Mouse (Mus musculus) megakaryocyte-erythroid progenitor cell, adult 5-6 weeks (primary cell): ENCODE measurements at regions not wholly inside any gene's neighbourhood (a gene's known extent, or its start where the extent isn't known, plus 50 kb on each side); places are given as distances from the start of the nearest gene placed in this dataset.

Experiments used
- ATAC-seq: replicated peaks from 2 replicates; pipeline ENCODE4 v1.8.0; 2016; ENCODE audit warnings: mild to moderate bottlenecking, inconsistent platforms; ENCODE audit not compliant: severe bottlenecking, poor library complexity, low FRiP score, low TSS enrichment

DNA sequence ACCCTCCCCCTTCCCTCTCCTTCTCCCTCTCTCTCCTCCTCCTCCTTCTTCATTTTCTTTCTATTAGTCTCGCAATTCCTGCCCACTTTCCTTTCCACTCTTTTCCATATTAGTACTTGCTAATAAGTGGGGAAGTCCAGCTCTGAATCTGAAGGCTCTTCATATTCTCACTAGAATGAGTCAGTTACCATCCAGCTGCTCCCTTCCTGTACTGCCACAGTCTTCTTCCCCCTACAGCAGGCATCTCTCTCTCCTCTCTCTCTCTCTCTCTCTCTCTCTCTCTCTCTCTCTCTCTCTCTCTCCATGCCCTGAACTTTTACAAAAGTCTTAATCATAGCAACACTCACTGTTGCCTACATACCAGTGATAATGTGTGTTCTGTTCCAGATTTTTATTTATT is 226.6 kb upstream of the Pter start:
- ATAC-seq: no peak

- no peak for ATAC-seq
Measured at GRCm38 (mm10) chr2:12699331-12699730, 224.5 kb upstream of the Pter start.

GRCm38 (mm10) chr2:12707514-12707913 is 216.3 kb upstream of the Pter start:
- no peak for ATAC-seq

DNA sequence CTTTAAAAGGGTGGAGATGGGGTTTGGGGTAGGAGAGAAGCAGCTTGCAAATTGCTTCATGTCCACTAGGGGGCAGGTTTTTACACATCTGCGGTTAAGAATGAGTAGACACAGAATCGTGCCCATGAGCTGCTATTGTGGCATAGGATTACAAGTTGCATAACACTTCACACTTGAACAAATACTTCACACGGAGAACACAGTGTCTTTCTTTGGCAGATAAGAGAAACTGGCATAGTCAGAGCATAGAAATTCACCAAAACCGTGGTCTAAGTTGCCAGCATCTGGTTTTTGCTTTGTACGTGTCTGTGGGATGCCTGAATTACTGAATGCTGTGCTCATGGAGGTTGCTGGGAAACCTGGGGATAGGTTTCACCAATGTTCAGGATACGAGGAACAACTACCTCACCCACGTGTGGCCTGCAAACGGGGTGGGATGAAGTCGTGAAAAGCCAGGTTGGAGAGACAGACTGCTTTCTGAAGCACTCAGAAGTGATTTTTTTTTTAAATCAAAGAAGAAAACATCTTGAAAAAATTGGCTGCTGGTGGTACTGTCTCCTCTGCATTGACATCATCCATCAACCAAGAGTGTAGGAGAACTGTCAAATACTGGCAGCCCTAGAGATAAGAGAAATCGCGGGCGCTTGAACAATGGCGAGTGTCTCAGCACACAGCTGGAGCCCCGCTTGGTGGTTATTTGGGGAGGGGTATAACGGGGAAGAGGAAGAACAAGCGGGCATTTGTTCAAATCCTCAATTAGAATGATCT is 214.5 kb upstream of the Pter start:
- ATAC-seq: peak; percentile 57; the same call in 1 of the 2 replicates

GRCm38 (mm10) chr2:12709924-12710240 is 214.0 kb upstream of the Pter start:
- no peak for ATAC-seq

DNA sequence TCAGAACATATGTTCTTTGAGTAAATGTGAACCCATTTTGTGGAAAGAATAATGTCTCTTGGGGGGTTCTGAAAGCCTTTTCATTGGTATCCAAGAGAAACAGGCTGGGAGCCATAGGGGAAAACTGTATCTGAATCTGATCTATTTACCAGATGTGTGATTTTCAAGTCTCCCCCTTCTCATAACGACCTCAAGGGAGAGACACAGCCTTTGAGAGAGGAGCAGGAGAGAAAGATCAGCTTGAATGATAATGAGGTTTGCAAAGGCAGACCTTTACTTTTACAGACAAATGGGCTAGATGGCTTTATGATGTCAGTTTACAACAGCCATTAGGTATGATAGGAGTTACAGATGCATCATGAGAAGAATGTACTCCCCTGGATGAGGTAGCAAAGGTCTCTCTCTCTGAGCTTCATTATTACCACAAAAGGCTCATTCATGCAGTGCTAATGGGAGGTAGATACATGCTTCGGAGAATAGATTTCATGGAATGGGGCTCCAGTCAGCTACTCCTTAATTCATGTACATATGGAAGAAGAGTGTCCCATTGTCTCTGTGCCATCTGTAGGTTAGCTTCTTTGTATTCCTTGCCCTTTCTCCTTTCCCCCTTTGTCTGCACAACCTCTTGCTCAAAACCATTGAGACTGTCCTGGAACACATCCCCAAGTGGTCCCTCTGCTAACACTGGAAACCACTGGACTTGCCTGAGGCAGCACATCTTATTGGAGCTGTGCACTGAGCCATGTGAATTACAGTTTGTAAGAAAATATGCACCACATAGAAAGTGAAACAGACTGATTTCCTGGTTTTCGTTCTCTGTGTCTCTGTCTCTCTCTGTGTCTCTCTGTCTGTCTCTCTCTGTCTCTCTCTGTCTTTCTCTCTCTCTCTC is 207.5 kb upstream of the Pter start:
- no peak for ATAC-seq

GRCm38 (mm10) chr2:12729251-12729650 is 194.6 kb upstream of the Pter start:
- no peak for ATAC-seq

GRCm38 (mm10) chr2:12737140-12737539 is 186.7 kb upstream of the Pter start:
- no peak for ATAC-seq

DNA sequence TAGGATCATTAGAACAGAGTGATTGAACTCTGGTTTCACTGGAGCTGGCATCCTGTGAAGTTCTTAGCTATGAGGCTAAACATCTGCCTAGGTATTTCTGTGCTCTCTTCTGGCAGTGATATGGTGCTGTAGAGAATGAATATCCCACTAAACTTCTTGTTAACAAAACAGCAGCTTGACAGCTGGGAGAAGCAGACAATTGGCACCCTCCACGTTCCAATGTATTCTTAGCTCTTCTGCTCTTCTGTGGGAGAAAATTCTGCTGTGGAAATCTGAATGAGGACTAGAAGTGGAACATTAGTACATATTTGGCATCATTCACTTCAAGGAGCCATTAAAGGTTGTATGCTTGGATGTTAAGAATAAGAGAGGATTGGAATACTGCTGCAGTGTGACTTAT is 177.0 kb upstream of the Pter start:
- no peak for ATAC-seq

DNA sequence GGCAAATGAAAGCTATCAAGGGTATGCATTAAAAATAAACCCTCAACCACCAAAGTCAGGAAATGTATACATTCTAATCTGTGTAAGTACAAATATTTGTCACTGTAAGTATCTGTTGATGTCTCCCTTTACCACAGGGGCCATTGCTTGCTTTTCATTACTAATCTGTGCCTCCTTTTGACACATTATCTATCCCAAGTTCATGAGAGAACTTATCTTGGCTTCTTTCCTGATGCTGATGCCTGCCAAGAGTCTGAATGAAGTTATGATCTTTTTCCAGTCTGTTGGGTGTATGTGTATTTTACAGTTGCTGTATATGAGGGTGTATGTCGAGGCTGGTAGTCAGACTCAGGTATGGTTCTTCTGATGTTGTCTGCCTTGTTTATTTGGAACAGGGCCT is 165.0 kb upstream of the Pter start:
- no peak for ATAC-seq

DNA sequence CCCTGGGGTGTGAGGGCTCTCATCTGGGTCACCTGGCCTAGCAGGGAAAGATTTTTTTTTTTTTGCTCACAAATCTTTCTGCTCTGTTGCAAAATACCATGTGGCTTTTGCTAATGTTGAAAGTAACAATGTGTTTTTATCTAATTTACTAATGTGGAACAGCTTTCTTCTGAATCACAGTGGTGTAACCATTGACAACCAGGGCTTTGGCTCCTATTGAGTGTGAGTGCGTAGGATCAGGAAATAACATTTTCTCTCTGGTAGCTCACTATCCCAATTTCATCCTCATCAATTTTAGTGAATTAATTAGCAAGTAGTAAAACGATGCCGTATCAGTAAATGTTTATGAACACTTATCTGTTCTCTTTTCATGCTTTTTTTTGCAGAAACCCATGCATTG is 163.9 kb upstream of the Pter start:
- ATAC-seq: no peak

DNA sequence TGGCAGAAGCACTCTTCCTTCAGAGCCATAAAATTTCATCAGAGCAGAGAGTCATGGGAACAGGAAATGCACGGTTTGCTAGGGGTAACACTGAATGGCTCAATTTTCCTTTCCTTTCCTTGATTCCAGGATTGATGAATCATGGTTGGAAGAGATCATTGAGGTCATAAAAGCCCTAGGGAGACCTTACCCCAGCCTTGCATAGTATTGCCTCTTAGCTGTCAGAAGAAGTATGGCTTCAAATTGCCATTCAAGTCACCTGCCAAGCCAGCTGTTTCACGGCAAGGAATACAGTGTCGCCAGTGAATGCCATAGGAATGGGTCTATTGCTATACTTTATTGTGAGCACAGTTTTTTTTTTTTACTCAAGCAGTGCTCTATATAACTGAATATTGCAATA is 162.4 kb upstream of the Pter start:
- ATAC-seq: no peak

GRCm38 (mm10) chr2:12764510-12764909 is 159.3 kb upstream of the Pter start:
- ATAC-seq: no peak

GRCm38 (mm10) chr2:12765336-12765735 is 158.5 kb upstream of the Pter start:
- ATAC-seq: no peak

GRCm38 (mm10) chr2:12776866-12777265 is 147.0 kb upstream of the Pter start:
- no peak for ATAC-seq

- no peak for ATAC-seq
Measured at GRCm38 (mm10) chr2:12777696-12778095, 146.1 kb upstream of the Pter start.

GRCm38 (mm10) chr2:12792596-12792995 is 131.2 kb upstream of the Pter start:
- no peak for ATAC-seq

DNA sequence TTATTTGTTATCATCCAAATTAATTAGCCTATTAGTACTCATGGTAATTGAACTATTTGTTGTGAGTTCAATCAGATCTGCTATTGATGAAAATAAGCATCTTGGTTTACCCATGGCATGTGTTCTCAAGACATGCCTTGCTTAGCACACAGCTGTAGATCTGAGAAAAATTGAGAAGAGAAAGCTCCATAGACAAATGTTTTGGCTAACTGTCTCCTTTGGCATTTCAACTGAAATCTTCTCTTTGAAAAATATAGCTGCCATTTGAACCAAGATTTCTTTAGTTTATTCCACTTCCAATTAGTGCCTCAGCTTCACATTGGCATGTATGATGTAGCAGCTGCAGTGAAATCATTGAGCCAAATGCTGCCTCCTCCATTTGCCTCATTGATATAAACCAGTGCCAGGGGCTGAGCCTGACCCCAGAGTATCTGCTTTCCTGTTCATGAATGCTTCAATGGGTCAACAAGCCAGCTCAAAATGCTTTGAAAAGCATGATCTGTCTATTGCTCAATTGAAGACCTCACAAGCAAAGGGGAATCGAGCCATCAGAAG is 126.1 kb upstream of the Pter start:
- ATAC-seq: no peak

DNA sequence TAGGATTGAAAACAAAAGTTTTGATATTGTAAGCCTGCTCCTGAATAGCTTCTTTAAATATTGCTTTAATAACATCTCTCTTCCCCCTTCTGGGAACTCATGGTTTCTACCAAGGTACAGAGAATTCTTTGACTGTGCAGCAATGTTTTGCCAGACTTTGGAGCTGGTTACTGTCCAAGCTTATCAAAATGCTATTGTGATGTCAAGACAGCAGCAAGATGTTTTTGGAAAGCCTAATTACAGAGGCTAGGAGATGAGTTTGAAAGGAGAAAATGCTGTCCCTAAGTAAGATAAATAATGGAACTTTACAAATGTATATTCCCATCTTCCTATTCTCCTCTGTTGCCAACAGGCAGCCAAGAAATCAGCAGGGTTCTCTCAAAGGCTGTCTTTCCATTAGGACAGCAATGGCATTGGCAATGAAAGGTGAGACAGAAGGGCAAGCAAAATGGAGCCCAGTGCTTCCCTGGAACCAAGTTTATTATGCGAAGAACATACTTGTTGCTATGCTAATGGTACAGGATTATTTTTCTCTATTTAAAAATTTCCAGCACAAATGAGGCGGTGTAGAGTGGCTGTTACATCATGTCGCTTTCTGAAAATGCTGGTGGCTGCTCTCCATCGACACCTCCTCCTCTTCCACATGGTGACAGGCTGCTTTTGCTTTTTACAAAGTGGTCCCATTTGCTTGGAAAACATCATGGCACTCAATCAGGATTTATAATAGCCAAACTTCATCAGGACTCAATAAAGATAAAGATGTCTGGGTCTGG is 124.5 kb upstream of the Pter start:
- ATAC-seq: no peak

DNA sequence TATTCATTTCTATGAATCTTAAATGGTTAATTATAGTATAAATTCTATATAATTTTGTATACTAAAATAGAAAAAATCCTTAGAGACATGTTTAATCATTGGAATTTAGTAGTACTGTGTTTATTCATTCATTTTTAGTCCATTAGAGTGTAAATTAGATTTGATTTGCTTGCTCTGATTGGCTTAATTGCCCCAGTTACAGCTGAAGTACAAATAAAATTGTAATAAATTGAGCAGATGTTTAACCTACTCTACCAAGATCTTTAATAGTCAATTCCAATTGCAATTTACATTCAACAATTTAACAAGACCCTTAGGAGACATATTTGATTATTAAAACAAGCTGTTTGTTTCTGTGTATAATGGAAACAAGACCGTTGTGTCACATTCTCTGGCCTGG is 121.2 kb upstream of the Pter start:
- ATAC-seq: no peak
